Mouse (Mus musculus): ENCODE measurements around the gene Cpa5. TPM values are rescaled to one million over a fixed set of nuclear protein-coding genes. Genes with fewer than 3 reads are reported as not detected.

Cpa5 gene
- 0.11 TPM in 1 of 2 replicates, not detected in the other for polyA plus RNA-seq (2014; fragmentation: Nextera tagmentation; extraction: Ambion mirVana)

GRCm38 (mm10) chr6:30610710-30611109 lies at the start of gene Cpa5:
Cpa5 (plus strand) TSS chr6:30611010.
- no peak for DNase-seq

GRCm38 (mm10) chr6:30562132-30562531 lies 48.7 kb upstream of the Cpa5 start:
- H3K27ac ChIP-seq (ENCODE audit: low read depth), result no peak overlapping the region
- H3K4me3 ChIP-seq (ENCODE audit: low read depth, low read length), result no peak overlapping the region
- ATAC-seq (ENCODE audit: insufficient read depth) (no peak), DNase-seq (no peak)
- no peak overlapping the region for H3K4me2 ChIP-seq
- H3K9ac ChIP-seq, result no peak overlapping the region
- H3K9me3 ChIP-seq (ENCODE audit: low read depth, low read length), result no peaks in the 10 kb centered on the region
- no peaks in the 10 kb centered on the region for H3K4me1 ChIP-seq (ENCODE audit: insufficient read depth)
- H3K36me3 ChIP-seq (ENCODE audit: insufficient read depth), result no peaks in the 10 kb centered on the region
- 66% methylated on average over 4 of the region's 4 CpGs for WGBS
- no peaks in the 10 kb centered on the region for H3K27me3 ChIP-seq (ENCODE audit: insufficient read depth, low read length)
- TF ChIP-seq CTCF (IDR thresholded peaks at IDR 0.05; ENCODE audit: low read depth), result no peak

More at GRCm38 (mm10) chr6:30610710-30611109, at the start of gene Cpa5:
- no peak within 1 kb of the TSS for H3K4me2 ChIP-seq
- no peak within 1 kb of the TSS for H3K4me3 ChIP-seq (ENCODE audit: low read depth, low read length)
- H3K27me3 ChIP-seq (ENCODE audit: insufficient read depth, low read length), result no peaks in the 10 kb centered on the region
- H3K4me1 ChIP-seq (ENCODE audit: insufficient read depth), result peaks cover under 1% of the 10 kb centered on the region; the same call in 1 of the 2 replicates
- H3K9me3 ChIP-seq (ENCODE audit: low read depth, low read length), result no peaks in the 10 kb centered on the region
- no peak within 1 kb of the TSS for H3K9ac ChIP-seq
- no peak within 1 kb of the TSS for H3K27ac ChIP-seq (ENCODE audit: low read depth)
- ATAC-seq (ENCODE audit: insufficient read depth), result no peak
- H3K36me3 ChIP-seq (ENCODE audit: insufficient read depth), result no peaks in the 10 kb centered on the region
- WGBS, result 94% methylated on average over 7 of the region's 7 CpGs
- no peak for TF ChIP-seq CTCF (IDR thresholded peaks at IDR 0.05; ENCODE audit: low read depth)

GRCm38 (mm10) chr6:30563575-30563974 lies 47.2 kb upstream of the Cpa5 start:
- no peak for TF ChIP-seq CTCF (IDR thresholded peaks at IDR 0.05; ENCODE audit: low read depth)
- H3K4me3 ChIP-seq (ENCODE audit: low read depth, low read length), result no peak overlapping the region
- H3K36me3 ChIP-seq (ENCODE audit: insufficient read depth), result no peaks in the 10 kb centered on the region
- WGBS, result 57% methylated on average over 6 of the region's 6 CpGs
- H3K4me2 ChIP-seq, result no peak overlapping the region
- no peak for DNase-seq
- no peaks in the 10 kb centered on the region for H3K27me3 ChIP-seq (ENCODE audit: insufficient read depth, low read length)
- no peak overlapping the region for H3K27ac ChIP-seq (ENCODE audit: low read depth)
- no peaks in the 10 kb centered on the region for H3K4me1 ChIP-seq (ENCODE audit: insufficient read depth)
- H3K9me3 ChIP-seq (ENCODE audit: low read depth, low read length), result no peaks in the 10 kb centered on the region
- H3K9ac ChIP-seq, result no peak overlapping the region
- no peak for ATAC-seq (ENCODE audit: insufficient read depth)

- H3K27ac ChIP-seq (ENCODE audit: low read depth), result no peak overlapping the region
- H3K4me3 ChIP-seq (ENCODE audit: low read depth, low read length), result no peak overlapping the region
- no peak for ATAC-seq (ENCODE audit: insufficient read depth)
- H3K27me3 ChIP-seq (ENCODE audit: insufficient read depth, low read length), result no peaks in the 10 kb centered on the region
- H3K36me3 ChIP-seq (ENCODE audit: insufficient read depth), result no peaks in the 10 kb centered on the region
- TF ChIP-seq CTCF (IDR thresholded peaks at IDR 0.05; ENCODE audit: low read depth), result no peak
- no peak for DNase-seq
- H3K4me1 ChIP-seq (ENCODE audit: insufficient read depth), result no peaks in the 10 kb centered on the region
- 89% methylated on average over 6 of the region's 6 CpGs for WGBS
- H3K9ac ChIP-seq, result no peak overlapping the region
- H3K9me3 ChIP-seq (ENCODE audit: low read depth, low read length), result no peaks in the 10 kb centered on the region
- H3K4me2 ChIP-seq, result no peak overlapping the region
Measured at GRCm38 (mm10) chr6:30564051-30564450, 46.8 kb upstream of the Cpa5 start.

- ATAC-seq (ENCODE audit: insufficient read depth), result no peak
- H3K4me1 ChIP-seq (ENCODE audit: insufficient read depth), result peaks cover 6% of the 10 kb centered on the region
- H3K9me3 ChIP-seq (ENCODE audit: low read depth, low read length), result no peaks in the 10 kb centered on the region
- DNase-seq, result no peak
- no peak within 1 kb of the TSS for H3K27ac ChIP-seq (ENCODE audit: low read depth)
- no peak within 1 kb of the TSS for H3K4me2 ChIP-seq
- H3K27me3 ChIP-seq (ENCODE audit: insufficient read depth, low read length), result no peaks in the 10 kb centered on the region
- H3K9ac ChIP-seq, result no peak within 1 kb of the TSS
- no peaks in the 10 kb centered on the region for H3K36me3 ChIP-seq (ENCODE audit: insufficient read depth)
- TF ChIP-seq CTCF (IDR thresholded peaks at IDR 0.05; ENCODE audit: low read depth), result no peak
- WGBS, result 51% methylated on average over 5 of the region's 5 CpGs
- H3K4me3 ChIP-seq (ENCODE audit: low read depth, low read length), result no peak within 1 kb of the TSS
Measured at GRCm38 (mm10) chr6:30568069-30568468, 42.7 kb upstream of the Cpa5 start, which contains the start of gene Cpa4. Cpa4 (plus strand) TSS chr6:30568369.

- WGBS, result 80% methylated on average over 10 of the region's 10 CpGs
Measured at GRCm38 (mm10) chr6:30569331-30569730, 41.5 kb upstream of the Cpa5 start.

GRCm38 (mm10) chr6:30570012-30570411 lies 40.8 kb upstream of the Cpa5 start:
- H3K36me3 ChIP-seq (ENCODE audit: insufficient read depth), result no peaks in the 10 kb centered on the region
- no peaks in the 10 kb centered on the region for H3K9me3 ChIP-seq (ENCODE audit: low read depth, low read length)
- DNase-seq (no peak), ATAC-seq (ENCODE audit: insufficient read depth) (no peak)
- 73% methylated on average over 5 of the region's 5 CpGs for WGBS
- no peak overlapping the region for H3K27ac ChIP-seq (ENCODE audit: low read depth)
- H3K4me1 ChIP-seq (ENCODE audit: insufficient read depth), result peaks cover 8% of the 10 kb centered on the region
- no peak overlapping the region for H3K9ac ChIP-seq
- H3K4me3 ChIP-seq (ENCODE audit: low read depth, low read length), result no peak overlapping the region
- TF ChIP-seq CTCF (IDR thresholded peaks at IDR 0.05; ENCODE audit: low read depth), result no peak
- H3K4me2 ChIP-seq, result no peak overlapping the region
- H3K27me3 ChIP-seq (ENCODE audit: insufficient read depth, low read length), result no peaks in the 10 kb centered on the region

More at GRCm38 (mm10) chr6:30569331-30569730, 41.5 kb upstream of the Cpa5 start:
- no peaks in the 10 kb centered on the region for H3K36me3 ChIP-seq (ENCODE audit: insufficient read depth)
- no peak overlapping the region for H3K4me3 ChIP-seq (ENCODE audit: low read depth, low read length)
- TF ChIP-seq CTCF (IDR thresholded peaks at IDR 0.05; ENCODE audit: low read depth), result no peak
- DNase-seq (no peak), ATAC-seq (ENCODE audit: insufficient read depth) (no peak)
- H3K9ac ChIP-seq, result no peak overlapping the region
- H3K4me1 ChIP-seq (ENCODE audit: insufficient read depth), result peaks cover 8% of the 10 kb centered on the region
- H3K4me2 ChIP-seq, result no peak overlapping the region
- H3K9me3 ChIP-seq (ENCODE audit: low read depth, low read length), result no peaks in the 10 kb centered on the region
- no peaks in the 10 kb centered on the region for H3K27me3 ChIP-seq (ENCODE audit: insufficient read depth, low read length)
- no peak overlapping the region for H3K27ac ChIP-seq (ENCODE audit: low read depth)
